Mouse (Mus musculus) heart, embryonic 16.5 days (tissue): ENCODE data around the gene Dnajc17. TPM values are rescaled to one million over a fixed set of nuclear protein-coding genes. Genes with fewer than 3 reads are reported as not detected.

Experiments used
- ATAC-seq: fragments of 200-750 bp; cut with Nextera tagmentation; replicated peaks from 2 replicates; pipeline ENCODE4 v1.8.0; 2017; ENCODE audit warnings: moderate number of reproducible peaks; ENCODE audit not compliant: insufficient read depth, low FRiP score; ENCODE audit errors: extremely low read depth
- H3K27ac ChIP-seq: fragments of 300-500 bp; sonication (generic); 2 replicates; pipeline ENCODE4 v1.5.1; 2014; ENCODE audit warnings: mild to moderate bottlenecking, low read length, control low read depth, moderate library complexity
- H3K27me3 ChIP-seq: fragments of 300-500 bp; sonication (generic); 2 replicates; pipeline ENCODE4 v1.6.1; 2014; ENCODE audit warnings: low read length, mixed read lengths; ENCODE audit not compliant: control insufficient read depth, insufficient read depth
- H3K36me3 ChIP-seq: fragments of 300-500 bp; sonication (generic); 2 replicates; pipeline ENCODE4 v1.6.1; 2014; ENCODE audit not compliant: control insufficient read depth, insufficient read depth
- H3K4me1 ChIP-seq: fragments of 300-500 bp; sonication (generic); 2 replicates; pipeline ENCODE4 v1.6.1; 2014; ENCODE audit warnings: low read length, mixed read lengths; ENCODE audit not compliant: control insufficient read depth, insufficient read depth
- H3K4me2 ChIP-seq: fragments of 300-500 bp; sonication (generic); 2 replicates; pipeline ENCODE4 v1.6.1; 2014; ENCODE audit warnings: low read depth, mild to moderate bottlenecking, control low read depth, low read length
- H3K4me3 ChIP-seq: fragments of 300-500 bp; sonication (generic); 2 replicates; pipeline ENCODE4 v1.5.1; 2014; ENCODE audit warnings: mild to moderate bottlenecking, control low read depth, low read length
- H3K9ac ChIP-seq: fragments of 300-500 bp; sonication (generic); 2 replicates; pipeline ENCODE4 v1.6.1; 2014; ENCODE audit warnings: low read length, control low read depth
- H3K9me3 ChIP-seq: fragments of 300-500 bp; sonication (generic); replicated peaks from 2 replicates; pipeline ENCODE4 v1.6.1; 2016; ENCODE audit warnings: low read length; ENCODE audit not compliant: control insufficient read depth
- WGBS: fragments of 180-500 bp; shearing (Covaris S2); extraction: QIAGEN DNeasy Blood & Tissue Kit; methylation state at CpG from one replicate; pipeline ENCODE4 v1.1.7; 2014; 5-methylcytosine and 5-hydroxymethylcytosine counted together
- polyA plus RNA-seq: library from polyadenylated mRNA; unstranded; fragments of >200 nt; fragmentation: Nextera tagmentation; extraction: Ambion mirVana; gene quantifications from 2 replicates; pipeline ENCODE4 v1.2.1, GENCODE M21; 2015

Gene Dnajc17
- polyA plus RNA-seq, 1 experiment from 2014 or later: 10.5 TPM

- Histone ChIP-seq H3K4me2 (0 out of 2 replicates have a peak overlapping the region, but pooled peaks have one; percentile 54), H3K9ac (no peak overlapping the region), H3K4me1 (peaks cover 19% of the 10 kb centered on the region), H3K4me3 (no peak overlapping the region), H3K36me3 (no peaks in the 10 kb centered on the region), H3K27me3 (0 out of 2 replicates have a peak, but pooled peaks cover 2% of the 10 kb centered on the region), H3K9me3 (no peaks in the 10 kb centered on the region), H3K27ac (no peak overlapping the region)
- no peak for ATAC-seq
- WGBS: 83% methylated on average over 7 of the region's 7 CpGs
Measured at GRCm38 (mm10) chr2:119172446-119172845, 36.1 kb downstream of the Dnajc17 start.

GRCm38 (mm10) chr2:119171574-119171973, 37.0 kb downstream of the Dnajc17 start:
- peaks cover 25% of the 10 kb centered on the region for H3K4me1 ChIP-seq
- WGBS: 38% methylated on average over 8 of the region's 8 CpGs
- H3K27me3 ChIP-seq: 0 out of 2 replicates have a peak, but pooled peaks cover 2% of the 10 kb centered on the region
- H3K9ac ChIP-seq: no peak overlapping the region
- H3K4me3 ChIP-seq: no peak overlapping the region
- no peak overlapping the region for H3K27ac ChIP-seq
- H3K36me3 ChIP-seq: no peaks in the 10 kb centered on the region
- H3K9me3 ChIP-seq: no peaks in the 10 kb centered on the region
- no peak overlapping the region for H3K4me2 ChIP-seq
- no peak for ATAC-seq

- 74% methylated on average over 2 of the region's 2 CpGs for WGBS
- Histone ChIP-seq H3K27me3 (0 out of 2 replicates have a peak, but pooled peaks cover 2% of the 10 kb centered on the region), H3K9ac (no peak overlapping the region), H3K27ac (no peak overlapping the region), H3K36me3 (no peaks in the 10 kb centered on the region), H3K4me3 (no peak overlapping the region), H3K4me1 (peaks cover 27% of the 10 kb centered on the region), H3K9me3 (no peaks in the 10 kb centered on the region), H3K4me2 (no peak overlapping the region)
- no peak for ATAC-seq
Measured at GRCm38 (mm10) chr2:119170282-119170681, 38.3 kb downstream of the Dnajc17 start.

- Histone ChIP-seq H3K4me1 (peaks cover 21% of the 10 kb centered on the region), H3K9ac (peak overlapping the region; percentile 74), H3K4me2 (peak overlapping the region; percentile 99), H3K4me3 (peak overlapping the region; percentile 66), H3K27me3 (0 out of 2 replicates have a peak, but pooled peaks cover 2% of the 10 kb centered on the region), H3K9me3 (no peaks in the 10 kb centered on the region), H3K27ac (no peak overlapping the region), H3K36me3 (no peaks in the 10 kb centered on the region)
- ATAC-seq: no peak
- WGBS: 6% methylated on average over 26 of the region's 26 CpGs
Measured at GRCm38 (mm10) chr2:119167866-119168256, 40.7 kb downstream of the Dnajc17 start.

- peak within 1 kb of the TSS; percentile 99 for H3K4me2 ChIP-seq
- H3K4me3 ChIP-seq: peak within 1 kb of the TSS; percentile 66
- peaks cover 16% of the 10 kb centered on the region for H3K4me1 ChIP-seq
- H3K36me3 ChIP-seq: no peaks in the 10 kb centered on the region
- ATAC-seq: peak; percentile 79
- 0 out of 2 replicates have a peak, but pooled peaks cover 2% of the 10 kb centered on the region for H3K27me3 ChIP-seq
- H3K9ac ChIP-seq: peak within 1 kb of the TSS; percentile 74
- no peaks in the 10 kb centered on the region for H3K9me3 ChIP-seq
- WGBS: under 1% methylated on average over 60 of the region's 60 CpGs
- no peak within 1 kb of the TSS for H3K27ac ChIP-seq
Measured at GRCm38 (mm10) chr2:119166901-119167865, 41.4 kb downstream of the Dnajc17 start, which contains the start of gene Gchfr. Gene Gchfr (plus strand): TSS chr2:119167773.

- Histone ChIP-seq H3K4me3 (no peak overlapping the region), H3K27ac (no peak overlapping the region), H3K9me3 (no peaks in the 10 kb centered on the region), H3K36me3 (no peaks in the 10 kb centered on the region), H3K9ac (no peak overlapping the region), H3K27me3 (0 out of 2 replicates have a peak, but pooled peaks cover 2% of the 10 kb centered on the region), H3K4me1 (peaks cover 20% of the 10 kb centered on the region), H3K4me2 (no peak overlapping the region)
- ATAC-seq: no peak
Measured at GRCm38 (mm10) chr2:119165401-119165800, 43.2 kb downstream of the Dnajc17 start.

- H3K9ac ChIP-seq: no peak overlapping the region
- peaks cover 20% of the 10 kb centered on the region for H3K4me1 ChIP-seq
- WGBS: 81% methylated on average over 4 of the region's 4 CpGs
- H3K27me3 ChIP-seq: 0 out of 2 replicates have a peak, but pooled peaks cover 2% of the 10 kb centered on the region
- H3K4me2 ChIP-seq: no peak overlapping the region
- H3K36me3 ChIP-seq: no peaks in the 10 kb centered on the region
- H3K27ac ChIP-seq: no peak overlapping the region
- H3K9me3 ChIP-seq: no peaks in the 10 kb centered on the region
- ATAC-seq: no peak
- H3K4me3 ChIP-seq: no peak overlapping the region
Measured at GRCm38 (mm10) chr2:119163999-119164398, 44.6 kb downstream of the Dnajc17 start.

- Histone ChIP-seq H3K4me3 (no peak overlapping the region), H3K9ac (no peak overlapping the region), H3K9me3 (no peaks in the 10 kb centered on the region), H3K4me1 (peaks cover 20% of the 10 kb centered on the region), H3K4me2 (no peak overlapping the region), H3K36me3 (no peaks in the 10 kb centered on the region), H3K27ac (no peak overlapping the region), H3K27me3 (no peaks in the 10 kb centered on the region)
- ATAC-seq: no peak
- 59% methylated on average over 3 of the region's 3 CpGs for WGBS
Measured at GRCm38 (mm10) chr2:119163135-119163534, 45.5 kb downstream of the Dnajc17 start.

- H3K9me3 ChIP-seq: no peaks in the 10 kb centered on the region
- 0 out of 2 replicates have a peak, but pooled peaks have one; percentile 38 for ATAC-seq
- no peaks in the 10 kb centered on the region for H3K36me3 ChIP-seq
- peaks cover 13% of the 10 kb centered on the region for H3K4me1 ChIP-seq
- peak overlapping the region; percentile 25 for H3K9ac ChIP-seq
- no peak overlapping the region for H3K4me2 ChIP-seq
- peak overlapping the region; percentile 59 for H3K27ac ChIP-seq
- no peak overlapping the region for H3K4me3 ChIP-seq
- WGBS: 24% methylated on average over 2 of the region's 2 CpGs
- H3K27me3 ChIP-seq: no peaks in the 10 kb centered on the region
Measured at GRCm38 (mm10) chr2:119161247-119161646, 47.3 kb downstream of the Dnajc17 start.
